Mouse (Mus musculus) heart, embryonic 14.5 days (tissue): ENCODE measurements at regions not wholly inside any gene's neighbourhood (a gene's known extent, or its start where the extent isn't known, plus 50 kb on each side); places are given as distances from the start of the nearest gene placed in this dataset.

ENCODE experiments used
- ATAC-seq: fragments of 200-750 bp; cut with Nextera tagmentation; 2 replicates; pipeline ENCODE4 v1.8.0; 2017; ENCODE audit warnings: low read depth, moderate TSS enrichment; ENCODE audit not compliant: insufficient number of reproducible peaks, insufficient read depth, low FRiP score
- H3K27ac ChIP-seq, 2 experiments: fragments of 200-500 bp in 1 of 2; fragments of 300-500 bp in 1 of 2; sonication (generic) in 1 of 2; replicated peaks in 1 of 2; 2 replicates each; pipeline ENCODE4 v1.5.1; 2012 to 2014; ENCODE audit warnings: low read depth in 2 of 2, low read length in 2 of 2, control low read depth in 1 of 2, mild to moderate bottlenecking in 1 of 2, mixed read lengths in 1 of 2; ENCODE audit not compliant: control insufficient read depth in 1 of 2, insufficient read depth in 1 of 2
- H3K27me3 ChIP-seq: fragments of 300-500 bp; sonication (generic); 2 replicates; pipeline ENCODE4 v1.6.1; 2014; ENCODE audit warnings: mild to moderate bottlenecking, low read length, control low read depth; ENCODE audit not compliant: control insufficient read depth, insufficient read depth
- H3K36me3 ChIP-seq: fragments of 300-500 bp; sonication (generic); 2 replicates; pipeline ENCODE4 v1.6.1; 2014; ENCODE audit warnings: mild to moderate bottlenecking, control low read depth, low read length, mixed read lengths; ENCODE audit not compliant: control insufficient read depth, insufficient read depth
- H3K4me1 ChIP-seq, 2 experiments: fragments of 200-500 bp in 1 of 2; fragments of 300-500 bp in 1 of 2; sonication (generic) in 1 of 2; 2 replicates each; pipeline ENCODE4 v1.6.1; 2012 to 2014; ENCODE audit warnings: low read length in 2 of 2, control low read depth in 1 of 2, mixed read lengths in 1 of 2; ENCODE audit not compliant: control insufficient read depth in 2 of 2, insufficient read depth in 2 of 2
- H3K4me2 ChIP-seq: fragments of 300-500 bp; sonication (generic); 2 replicates; pipeline ENCODE4 v1.6.1; 2014; ENCODE audit warnings: mild to moderate bottlenecking, low read length
- H3K4me3 ChIP-seq, 2 experiments: fragments of 200-500 bp in 1 of 2; fragments of 300-500 bp in 1 of 2; sonication (generic) in 1 of 2; 2 replicates each; pipeline ENCODE4 v1.5.1; 2012 to 2014; ENCODE audit warnings: low read length in 2 of 2, mild to moderate bottlenecking in 2 of 2, control low read depth in 1 of 2, low read depth in 1 of 2, moderate library complexity in 1 of 2; ENCODE audit not compliant: control insufficient read depth in 1 of 2, insufficient read depth in 1 of 2
- H3K9ac ChIP-seq: fragments of 300-500 bp; sonication (generic); 2 replicates; pipeline ENCODE4 v1.6.1; 2014; ENCODE audit warnings: mild to moderate bottlenecking, low read length
- H3K9me3 ChIP-seq: fragments of 300-500 bp; sonication (generic); 2 replicates; pipeline ENCODE4 v1.6.1; 2016; ENCODE audit warnings: low read length, control low read depth; ENCODE audit not compliant: control insufficient read depth
- WGBS: fragments of 180-500 bp; shearing (Covaris S2); extraction: QIAGEN DNeasy Blood & Tissue Kit; methylation state at CpG from one replicate; pipeline ENCODE4 v1.1.7; 2014; 5-methylcytosine and 5-hydroxymethylcytosine counted together

DNA sequence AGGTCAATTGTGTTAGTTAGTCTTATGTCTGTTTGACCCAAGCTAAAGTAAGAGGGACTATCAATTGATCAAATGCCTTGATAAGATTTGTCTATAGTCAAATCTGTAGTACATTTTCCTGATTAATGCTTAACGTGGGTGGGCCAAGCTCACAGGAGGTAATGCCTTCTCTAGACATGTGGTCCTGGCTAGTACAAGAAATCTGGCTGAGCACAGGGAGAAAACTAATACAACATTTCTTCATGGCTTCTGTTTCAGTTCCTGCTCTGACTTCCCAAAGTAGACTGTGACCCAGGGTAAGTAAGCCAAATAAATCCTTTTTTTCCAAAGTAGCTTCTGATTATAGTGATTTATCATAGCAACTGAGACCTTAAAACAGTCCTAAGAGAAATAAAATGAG lies 96.2 kb upstream of the Zfp648 start:
- 59% methylated on average over 1 of the region's 1 CpGs for WGBS
- Histone ChIP-seq H3K9me3 (no peaks in the 10 kb centered on the region), H3K9ac (no peak overlapping the region), H3K27me3 (no peaks in the 10 kb centered on the region), H3K36me3 (no peaks in the 10 kb centered on the region), H3K27ac (no peak overlapping the region), H3K4me3 (no peak overlapping the region), H3K4me1 (peaks cover 4 to 14% of the 10 kb centered on the region in 2 experiments), H3K4me2 (no peak overlapping the region)
- no peak for ATAC-seq

DNA sequence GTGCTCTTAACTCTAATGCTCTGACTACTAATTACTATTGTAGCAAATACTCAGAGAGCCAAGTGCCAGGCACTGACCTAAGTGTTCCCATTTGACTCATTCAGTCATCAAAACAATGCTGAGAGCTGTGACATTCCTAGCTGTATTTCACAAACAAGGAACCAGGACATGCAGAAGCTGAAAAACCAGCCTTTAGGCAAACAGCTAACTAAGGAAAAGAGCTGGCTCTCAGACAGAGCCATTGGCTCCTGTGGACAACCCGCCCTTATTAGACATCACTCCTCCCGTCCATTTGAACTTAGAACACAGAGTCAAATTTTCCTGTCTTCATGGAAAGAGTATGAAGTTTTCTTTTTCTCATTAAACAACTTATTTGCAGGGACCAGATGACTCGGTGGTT lies 88.5 kb upstream of the Zfp648 start:
- ATAC-seq: no peak
- no peak overlapping the region for H3K9ac ChIP-seq
- 65% methylated on average over 3 of the region's 3 CpGs for WGBS
- no peaks in the 10 kb centered on the region for H3K36me3 ChIP-seq
- no peak overlapping the region for H3K4me3 ChIP-seq
- H3K27me3 ChIP-seq: no peaks in the 10 kb centered on the region
- H3K27ac ChIP-seq: no peak overlapping the region
- no peaks in the 10 kb centered on the region for H3K9me3 ChIP-seq
- peaks cover 6 to 7% of the 10 kb centered on the region in 2 experiments for H3K4me1 ChIP-seq
- H3K4me2 ChIP-seq: no peak overlapping the region

DNA sequence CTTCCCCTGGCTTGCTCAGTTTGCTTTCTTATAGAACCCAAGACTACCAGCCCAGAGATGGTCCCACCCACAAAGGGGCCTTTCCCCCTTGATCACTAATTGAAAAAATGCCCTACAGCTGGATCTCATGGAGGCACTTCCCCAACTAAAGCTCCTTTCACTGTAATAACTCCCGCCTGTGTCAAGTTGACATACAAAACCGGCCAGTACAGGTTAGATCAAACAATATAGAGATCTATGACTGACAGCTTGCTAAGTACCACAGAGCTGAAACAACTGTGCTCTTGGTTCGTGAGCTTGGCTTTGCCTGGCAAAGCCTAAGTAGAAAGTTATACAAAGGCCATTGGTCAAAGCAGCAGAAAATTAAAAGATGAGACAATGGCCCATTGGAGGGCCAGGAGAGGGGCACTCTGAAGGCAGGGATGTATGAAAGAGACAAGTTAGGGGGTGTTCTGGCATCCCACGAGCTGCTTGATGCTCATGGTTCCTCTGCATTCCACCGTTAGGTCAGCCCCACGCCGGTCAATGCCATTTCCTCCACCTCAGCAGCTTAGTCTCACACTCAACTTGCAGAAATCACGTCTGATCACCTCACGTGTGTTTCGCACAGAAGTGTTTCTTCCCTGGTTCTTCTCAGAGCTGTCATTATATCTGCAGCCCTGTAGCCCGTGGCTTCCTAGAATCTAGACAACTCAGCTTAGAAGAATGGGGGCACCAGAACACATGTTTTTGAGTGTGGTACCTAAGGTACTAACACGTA lies 87.5 kb upstream of the Zfp648 start:
- WGBS: 75% methylated on average over 12 of the region's 12 CpGs

DNA sequence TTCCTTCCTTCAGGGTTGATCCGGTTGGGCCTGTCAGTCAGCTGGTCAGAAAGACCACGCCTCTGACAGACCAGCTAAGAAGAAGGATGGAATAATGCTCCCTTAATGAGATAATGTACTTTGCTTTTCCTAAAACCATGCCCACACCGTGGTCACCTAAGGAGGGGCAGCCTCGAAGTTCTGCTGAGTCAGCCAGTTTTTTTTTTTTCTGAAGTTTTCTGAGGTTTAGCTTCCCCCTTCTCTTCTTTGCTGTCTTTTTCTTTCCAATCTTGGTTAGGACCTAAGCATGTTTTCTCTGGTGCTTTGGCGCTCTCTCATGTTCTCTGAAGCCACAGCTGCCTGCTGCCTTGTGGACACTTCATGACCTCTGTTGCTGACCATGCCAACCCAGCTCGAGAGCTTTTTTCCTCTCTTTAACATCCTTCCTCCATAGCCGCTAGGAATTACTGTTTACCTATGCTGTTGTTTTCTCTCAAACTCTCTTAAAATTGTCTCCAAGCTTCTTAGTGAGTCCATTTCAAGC lies 84.7 kb upstream of the Zfp648 start:
- Histone ChIP-seq H3K4me2 (no peak overlapping the region), H3K9me3 (no peaks in the 10 kb centered on the region), H3K27ac (no peak overlapping the region), H3K4me1 (peaks cover 12 to 17% of the 10 kb centered on the region in 2 experiments), H3K9ac (no peak overlapping the region), H3K4me3 (no peak overlapping the region), H3K27me3 (no peaks in the 10 kb centered on the region), H3K36me3 (no peaks in the 10 kb centered on the region)
- 82% methylated on average over 7 of the region's 7 CpGs for WGBS
- no peak for ATAC-seq

More for the DNA sequence above, 87.5 kb upstream of the Zfp648 start:
- H3K9me3 ChIP-seq: no peaks in the 10 kb centered on the region
- H3K27me3 ChIP-seq: no peaks in the 10 kb centered on the region
- H3K4me3 ChIP-seq: no peak overlapping the region
- ATAC-seq: no peak
- no peak overlapping the region for H3K4me2 ChIP-seq
- H3K36me3 ChIP-seq: no peaks in the 10 kb centered on the region
- no peak overlapping the region for H3K27ac ChIP-seq
- H3K9ac ChIP-seq: no peak overlapping the region
- peaks cover 12 to 16% of the 10 kb centered on the region in 2 experiments for H3K4me1 ChIP-seq

DNA sequence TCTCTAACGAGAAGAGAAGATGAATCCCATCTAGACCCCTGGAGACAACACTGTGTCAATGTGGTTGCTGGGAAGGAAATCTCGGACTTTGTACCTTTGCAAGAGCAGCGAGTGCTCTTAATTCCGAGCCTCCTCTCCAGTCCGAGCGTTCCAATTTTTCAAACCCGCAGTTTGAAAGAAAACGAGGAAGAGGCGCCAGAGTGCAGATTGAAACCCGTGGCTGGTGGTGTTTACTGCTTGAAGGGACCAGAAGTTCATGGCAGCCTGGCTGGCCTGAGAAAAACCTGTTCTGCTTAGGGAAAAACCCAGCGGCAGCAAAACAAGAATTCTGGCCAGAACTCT lies 83.7 kb upstream of the Zfp648 start:
- Histone ChIP-seq H3K9ac (peak overlapping the region; percentile 38), H3K9me3 (no peaks in the 10 kb centered on the region), H3K27me3 (no peaks in the 10 kb centered on the region), H3K4me3 (peak overlapping the region; percentile 8 to 22; a peak in 2 of 4 replicates), H3K36me3 (no peaks in the 10 kb centered on the region), H3K27ac (no peak overlapping the region), H3K4me2 (peak overlapping the region; percentile 57), H3K4me1 (peaks cover 12 to 17% of the 10 kb centered on the region in 2 experiments)
- ATAC-seq: no peak
- 53% methylated on average over 11 of the region's 11 CpGs for WGBS

DNA sequence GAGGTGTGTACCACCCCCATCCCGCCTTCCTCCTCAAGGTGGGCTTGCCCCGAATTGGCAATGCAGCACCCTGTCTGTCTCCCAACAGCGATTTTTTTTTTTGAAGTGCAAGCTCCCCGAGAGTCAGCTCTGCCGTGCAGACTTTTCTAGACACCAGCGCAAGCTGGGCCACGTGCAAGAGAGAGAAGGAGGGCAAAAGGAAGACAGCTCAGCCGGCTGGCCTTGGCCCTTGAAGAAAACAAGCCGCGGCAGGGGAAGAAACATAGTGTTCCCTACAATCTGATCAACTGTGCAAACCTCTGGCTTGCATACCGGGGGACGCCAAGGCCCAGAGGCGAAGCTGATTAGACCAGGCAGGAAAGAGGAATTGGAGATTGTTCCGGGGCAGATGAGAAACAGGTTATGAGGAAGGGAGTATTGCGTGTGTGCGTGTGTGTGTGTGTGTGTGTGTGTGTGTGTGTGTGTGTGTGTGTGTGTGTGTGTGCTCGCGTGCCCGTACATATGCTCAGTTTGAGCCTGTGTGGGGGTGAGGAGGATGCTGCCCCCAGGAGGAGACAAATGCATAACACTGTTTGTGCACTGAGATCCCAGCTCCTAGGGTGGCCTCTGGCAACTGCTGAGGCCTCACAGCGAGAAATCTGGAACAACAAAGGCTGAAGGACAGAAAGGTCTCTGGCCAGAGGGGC lies 83.2 kb upstream of the Zfp648 start:
- peak overlapping the region; percentile 57 for H3K4me2 ChIP-seq
- no peaks in the 10 kb centered on the region for H3K36me3 ChIP-seq
- peak overlapping the region; percentile 38 for H3K9ac ChIP-seq
- peak overlapping the region; percentile 8 to 22; a peak in 3 of 4 replicates for H3K4me3 ChIP-seq
- peaks cover 12 to 17% of the 10 kb centered on the region in 2 experiments for H3K4me1 ChIP-seq
- 0 out of 2 replicates have a peak, but pooled peaks have one; percentile 52 for ATAC-seq
- 21% methylated on average over 20 of the region's 20 CpGs for WGBS
- H3K27me3 ChIP-seq: no peaks in the 10 kb centered on the region
- H3K9me3 ChIP-seq: no peaks in the 10 kb centered on the region
- no peak overlapping the region for H3K27ac ChIP-seq

DNA sequence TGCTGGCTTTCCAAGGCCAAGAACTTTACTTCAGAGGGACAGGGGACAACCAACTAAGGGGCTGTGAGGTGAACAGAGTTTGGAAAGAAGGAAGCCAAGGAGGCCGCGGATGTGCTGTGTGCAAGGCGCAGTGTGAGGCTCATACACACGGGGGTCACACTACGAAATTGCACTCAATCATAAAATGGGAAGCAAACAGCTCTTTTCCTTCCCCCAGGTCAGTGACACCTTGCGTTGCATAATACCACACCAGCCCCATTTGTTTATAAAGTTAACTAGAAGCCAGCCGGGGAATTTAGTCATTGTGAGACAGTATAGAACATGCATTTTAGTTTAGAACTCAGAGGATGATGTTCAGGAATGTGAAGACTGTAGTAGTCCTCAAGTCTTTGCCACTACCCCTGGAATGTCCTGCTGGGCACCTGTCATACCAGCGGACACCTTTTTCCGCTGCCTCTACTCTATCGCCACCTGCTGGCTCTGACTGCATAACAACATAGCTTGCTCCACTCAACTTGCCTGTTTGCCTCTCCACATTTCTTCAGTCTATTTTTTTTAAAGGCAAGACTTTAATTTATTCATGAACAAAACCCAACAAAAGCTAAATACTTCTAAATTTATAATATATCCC lies 82.5 kb upstream of the Zfp648 start:
- Histone ChIP-seq H3K36me3 (no peaks in the 10 kb centered on the region), H3K9me3 (no peaks in the 10 kb centered on the region), H3K4me3 (no peak overlapping the region), H3K27me3 (no peaks in the 10 kb centered on the region), H3K4me2 (peak overlapping the region; percentile 57), H3K27ac (no peak overlapping the region), H3K9ac (no peak overlapping the region), H3K4me1 (peaks cover 12 to 17% of the 10 kb centered on the region in 2 experiments)
- no peak; the same call in 1 of the 2 replicates for ATAC-seq
- 43% methylated on average over 10 of the region's 10 CpGs for WGBS
